Mouse (Mus musculus) fibroblast of lung, adult 2 months (primary cell): Measurements from ENCODE around the gene Il2rb.

Experiments used
- DNase-seq: peaks from one replicate; pipeline ENCODE4 v3.0.0-alpha.2; 2011; ENCODE audit warnings: low read depth

Il2rb gene

DNA sequence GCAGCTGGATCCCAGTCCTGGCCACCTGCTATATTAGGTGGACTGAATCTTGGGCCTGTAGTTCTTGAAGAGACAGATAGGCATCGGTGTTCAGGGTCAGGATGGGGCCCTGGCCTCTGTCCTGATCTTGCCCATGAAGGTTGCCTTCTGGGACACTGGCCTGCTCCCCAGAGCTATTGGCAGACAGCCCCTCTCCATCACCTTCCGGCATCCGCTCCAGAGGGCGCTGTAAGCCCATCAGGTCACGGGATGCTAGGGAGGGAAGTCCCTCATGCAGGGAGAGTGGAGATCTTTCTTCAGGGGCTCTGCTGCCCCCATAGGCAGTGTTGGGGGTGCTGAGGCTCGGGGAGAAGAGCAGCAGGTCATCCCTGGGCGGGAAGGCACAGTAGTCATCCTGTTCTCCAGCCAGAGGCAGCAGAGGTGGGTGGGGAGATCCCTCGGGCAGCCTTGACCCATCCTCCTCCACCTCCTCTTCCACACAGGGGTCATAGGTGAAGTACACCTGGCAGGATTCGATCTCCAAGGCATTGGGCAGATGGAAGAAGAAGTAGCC is 13.5 kb downstream of the Il2rb start:
- no peak for DNase-seq

GRCm38 (mm10) chr15:78480991-78481390 is 14.1 kb downstream of the Il2rb start:
- no peak for DNase-seq

GRCm38 (mm10) chr15:78480111-78480510 is 15.0 kb downstream of the Il2rb start:
- DNase-seq = no peak

DNA sequence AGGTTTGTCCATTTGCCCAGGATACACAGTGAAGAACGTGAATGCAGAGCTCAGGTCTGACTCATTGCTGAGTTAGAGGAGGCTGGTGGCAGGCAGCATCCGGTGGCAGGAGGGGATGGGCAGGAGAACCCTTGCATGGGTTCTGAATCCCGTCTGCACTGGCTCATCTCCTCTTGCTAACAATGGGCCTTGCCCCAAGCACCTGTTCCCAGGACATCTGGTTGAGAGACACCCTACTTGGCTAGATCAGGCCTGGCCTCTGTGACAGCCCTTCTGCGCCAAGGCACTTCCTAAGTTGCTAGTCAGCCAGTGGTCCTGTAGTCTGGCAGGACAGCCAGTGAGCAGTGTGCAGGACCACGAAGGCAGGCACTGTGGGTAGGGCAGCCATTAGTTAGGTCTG is 15.6 kb downstream of the Il2rb start:
- DNase-seq = no peak

DNA sequence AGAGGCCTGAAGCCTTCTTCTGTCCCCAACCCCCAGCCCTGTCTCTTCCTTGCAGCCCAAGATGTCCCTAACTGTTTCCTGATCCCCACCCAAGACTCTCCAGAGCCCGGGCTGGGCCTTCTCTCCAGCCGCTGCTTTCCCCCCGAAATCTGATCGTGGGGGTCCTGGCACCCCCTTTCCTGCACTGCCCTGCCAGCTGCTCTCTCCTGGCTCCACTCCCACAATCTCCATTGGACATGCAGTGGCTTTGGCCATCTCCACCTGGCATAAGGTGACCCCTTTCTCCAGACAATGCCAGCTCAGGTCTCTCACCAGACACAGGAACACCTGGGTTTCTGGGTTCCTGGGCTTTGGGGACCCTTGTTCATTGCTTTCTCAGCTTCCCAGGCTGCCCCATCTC is 17.0 kb downstream of the Il2rb start:
- no peak for DNase-seq

GRCm38 (mm10) chr15:78476878-78477277 is 18.2 kb downstream of the Il2rb start:
- DNase-seq = no peak

DNA sequence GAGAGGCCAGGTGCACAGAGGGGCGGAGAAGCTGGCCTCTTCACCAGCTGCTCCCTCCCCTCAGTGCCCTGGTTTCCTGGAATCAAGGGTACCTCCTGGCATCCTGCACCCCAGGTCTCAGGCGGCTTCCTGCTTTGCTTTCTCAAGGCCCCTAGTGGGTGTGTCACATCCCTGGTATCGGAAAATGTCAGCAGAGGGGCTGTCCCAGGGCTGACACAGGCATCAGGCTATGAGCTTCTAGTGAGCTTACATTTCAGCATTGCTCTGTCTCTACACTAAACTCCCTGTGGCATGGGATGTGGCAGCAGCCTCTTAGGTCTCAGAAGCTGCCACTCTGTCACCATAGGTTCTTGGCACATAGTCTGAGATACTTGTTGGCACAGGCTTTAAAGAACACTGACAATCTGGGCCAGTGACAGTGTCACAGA is 19.5 kb downstream of the Il2rb start:
- DNase-seq = no peak

DNA sequence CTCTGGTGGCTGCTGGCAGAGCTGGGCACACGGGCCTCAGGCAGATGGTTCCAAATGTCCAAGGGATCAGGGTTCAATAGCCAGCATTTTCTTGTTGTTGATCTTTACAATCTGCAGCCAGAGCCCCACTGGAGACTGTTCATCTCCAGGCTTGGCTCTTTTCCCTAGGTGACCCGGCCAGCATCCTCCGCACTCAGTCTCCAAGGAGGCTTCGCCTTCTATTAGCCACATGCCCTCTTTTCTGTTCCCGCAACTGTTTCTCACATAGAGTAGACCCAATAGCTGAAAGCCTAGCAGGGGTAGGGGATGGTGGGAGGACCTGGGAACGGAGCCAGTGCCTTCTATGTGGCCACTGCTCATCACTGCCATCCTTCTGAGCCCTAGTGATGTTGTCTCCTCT is 21.6 kb downstream of the Il2rb start:
- DNase-seq = no peak

GRCm38 (mm10) chr15:78471902-78472301 is 23.2 kb downstream of the Il2rb start:
- no peak for DNase-seq

DNA sequence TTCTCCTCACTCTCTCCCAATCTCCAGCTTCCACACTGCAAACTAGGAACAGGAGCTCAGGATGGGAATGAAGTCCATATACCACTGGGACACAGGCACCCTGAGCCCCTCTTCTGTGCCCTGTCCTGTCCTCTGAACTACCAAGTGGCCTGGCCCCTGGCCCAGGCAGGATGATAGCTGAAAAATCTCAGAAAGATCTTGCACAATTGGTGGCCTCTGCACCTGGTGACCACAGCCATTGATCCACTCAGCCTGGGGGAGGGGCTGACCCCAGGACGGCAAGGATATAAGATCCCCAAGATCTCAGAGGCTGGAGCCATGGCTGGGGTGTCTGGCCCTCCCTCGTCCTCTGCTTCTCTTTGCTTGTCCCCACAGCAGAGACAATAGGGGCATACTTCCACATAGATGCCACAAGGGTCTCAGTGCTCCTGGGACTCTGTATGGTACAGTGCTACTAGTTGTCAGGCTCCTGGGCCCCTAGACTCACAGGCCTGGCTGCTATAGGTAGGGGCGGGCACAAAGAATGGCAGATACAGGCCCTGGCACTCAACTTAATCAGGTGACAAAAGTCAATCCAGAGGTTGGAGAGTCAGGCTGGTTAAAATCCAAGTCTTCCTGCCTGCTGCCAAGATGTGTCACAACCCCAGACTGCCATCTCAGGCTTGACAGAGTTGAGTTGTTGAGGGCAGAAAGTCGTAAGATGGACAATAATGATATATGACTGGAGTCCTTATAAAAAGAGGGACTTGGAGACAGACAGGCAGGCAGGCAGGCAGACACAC is 24.4 kb downstream of the Il2rb start:
- DNase-seq = no peak

DNA sequence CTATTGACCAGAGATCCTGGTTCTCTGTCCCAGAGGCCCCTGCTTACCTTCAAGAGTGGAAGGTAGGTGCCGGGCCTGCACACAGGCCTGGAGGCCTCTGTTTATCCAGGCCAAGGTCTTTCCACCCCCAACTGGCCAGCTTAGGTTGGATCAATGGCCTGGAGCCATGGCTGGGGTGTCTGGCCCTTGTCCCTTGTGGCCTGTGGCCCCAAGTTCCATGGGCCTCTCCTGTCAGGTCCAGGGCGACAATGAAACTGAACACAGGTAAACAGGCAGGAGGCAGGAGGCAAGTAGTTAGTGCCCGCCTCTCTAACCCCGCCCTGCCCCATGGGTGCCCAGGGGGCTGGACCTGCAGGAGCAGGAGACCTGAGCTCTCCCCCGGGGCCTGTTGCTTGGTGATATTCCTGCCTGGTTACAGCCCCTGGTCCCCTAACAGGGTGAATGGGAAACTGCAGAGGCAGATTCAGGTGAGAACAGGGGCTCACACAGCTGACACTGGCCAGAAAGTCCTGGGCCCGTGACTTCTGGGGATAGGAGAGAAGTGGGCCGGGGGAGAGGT is 26.6 kb downstream of the Il2rb start, which contains the start of gene Tmprss6:
TSS of gene Tmprss6 (minus strand) at position 256 of the 559 bp plus-strand sequence.
- DNase-seq = no peak

DNA sequence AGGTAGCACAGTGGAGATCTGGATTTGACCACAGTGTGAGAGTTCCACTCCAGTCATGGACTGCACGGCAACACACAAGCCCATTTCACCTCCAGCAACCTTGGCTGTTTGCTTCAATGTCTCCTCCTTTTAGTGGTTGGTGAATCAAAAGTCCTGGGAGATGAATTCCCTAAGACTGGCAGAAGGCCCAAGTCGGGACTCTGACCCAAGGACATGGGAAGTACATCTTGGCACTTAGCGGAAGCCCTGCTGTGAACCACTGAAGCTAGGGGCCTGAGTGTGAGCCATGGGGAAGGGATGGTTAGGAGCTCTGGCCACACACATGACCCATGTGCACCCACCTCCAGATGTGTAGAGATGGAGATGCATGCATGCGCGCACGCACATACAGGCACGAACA is 27.5 kb downstream of the Il2rb start:
- no peak for DNase-seq

DNA sequence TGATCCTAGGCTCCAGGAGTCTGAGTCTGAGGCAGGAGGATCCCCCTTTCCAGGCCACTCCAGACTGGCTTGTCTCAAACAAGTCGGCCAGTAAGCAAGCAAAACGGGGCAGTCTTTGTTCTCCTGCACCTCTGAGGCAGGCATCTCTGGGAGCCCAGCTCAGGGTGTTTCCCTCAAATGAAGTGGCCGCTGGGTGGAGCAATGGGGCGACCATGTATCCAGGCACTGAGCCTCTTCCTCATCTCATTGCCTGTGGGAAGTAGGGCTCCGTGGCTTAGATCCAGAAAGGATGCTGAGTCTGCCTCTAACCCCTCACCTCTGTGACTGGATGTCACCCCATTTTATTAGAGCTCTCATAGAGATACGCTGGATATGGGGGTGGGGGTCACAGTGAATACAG is 28.3 kb downstream of the Il2rb start:
- no peak for DNase-seq

- DNase-seq = no peak
Measured at GRCm38 (mm10) chr15:78462981-78463380, 32.1 kb downstream of the Il2rb start.

GRCm38 (mm10) chr15:78457193-78457592 is 37.9 kb downstream of the Il2rb start:
- DNase-seq = no peak

DNA sequence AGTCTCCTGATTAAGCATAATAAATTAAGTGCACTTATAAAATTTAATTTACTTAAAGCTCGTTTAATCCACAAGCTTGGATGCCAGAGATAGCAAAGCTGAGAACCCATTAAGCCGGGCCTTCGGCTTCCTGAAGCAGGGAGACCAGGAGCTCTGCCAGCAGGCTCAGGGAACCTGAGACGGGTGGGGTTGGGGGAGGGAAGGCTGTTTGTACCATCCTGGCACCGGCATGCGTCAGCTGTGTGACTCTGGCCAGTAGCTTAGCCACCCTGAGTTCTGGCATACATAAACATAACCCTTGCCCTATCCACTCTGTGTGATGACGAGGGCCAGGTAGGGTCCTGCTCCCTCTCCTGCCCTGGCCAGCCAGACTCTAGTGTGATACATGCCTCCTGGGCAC is 39.0 kb downstream of the Il2rb start:
- DNase-seq = peak; percentile 20

- DNase-seq = no peak
Measured at GRCm38 (mm10) chr15:78455168-78455567, 39.9 kb downstream of the Il2rb start.

DNA sequence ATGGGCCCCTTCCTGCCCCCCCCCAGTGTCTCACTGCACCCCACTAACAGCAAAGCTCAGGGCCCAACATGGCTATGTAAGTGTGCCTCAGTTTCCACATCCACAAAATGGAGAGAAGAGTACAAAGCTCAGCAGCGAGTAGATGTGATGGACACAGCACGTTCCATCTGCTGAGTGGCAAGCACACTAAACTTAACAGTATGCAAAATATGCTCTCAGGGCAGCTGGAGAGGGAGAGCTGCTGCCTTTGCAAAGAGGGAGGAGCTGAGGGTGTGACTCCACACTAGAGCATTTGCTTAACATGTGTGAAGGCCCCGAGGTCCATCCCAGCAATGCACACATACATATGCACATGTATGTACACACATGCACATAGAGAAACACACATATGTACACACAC is 42.1 kb downstream of the Il2rb start:
- DNase-seq = no peak

GRCm38 (mm10) chr15:78451201-78451600 is 43.9 kb downstream of the Il2rb start:
- no peak for DNase-seq

- no peak for DNase-seq
Measured at GRCm38 (mm10) chr15:78450419-78450768, 44.7 kb downstream of the Il2rb start.

GRCm38 (mm10) chr15:78449694-78450418 is 45.2 kb downstream of the Il2rb start:
- DNase-seq = peak; percentile 84

- no peak for DNase-seq
Measured at GRCm38 (mm10) chr15:78449131-78449530, 45.9 kb downstream of the Il2rb start.
